Mouse (Mus musculus): ENCODE results near the gene Zfp524. TPM values are rescaled to one million over a fixed set of nuclear protein-coding genes. Genes with fewer than 3 reads are reported as not detected.
A peak's percentile ranks its signal among the peaks of the same experiment; 100 is the strongest.

The Zfp524 gene
- polyA plus RNA-seq, 2 experiments, result 8.9 to 9.5 TPM

DNA sequence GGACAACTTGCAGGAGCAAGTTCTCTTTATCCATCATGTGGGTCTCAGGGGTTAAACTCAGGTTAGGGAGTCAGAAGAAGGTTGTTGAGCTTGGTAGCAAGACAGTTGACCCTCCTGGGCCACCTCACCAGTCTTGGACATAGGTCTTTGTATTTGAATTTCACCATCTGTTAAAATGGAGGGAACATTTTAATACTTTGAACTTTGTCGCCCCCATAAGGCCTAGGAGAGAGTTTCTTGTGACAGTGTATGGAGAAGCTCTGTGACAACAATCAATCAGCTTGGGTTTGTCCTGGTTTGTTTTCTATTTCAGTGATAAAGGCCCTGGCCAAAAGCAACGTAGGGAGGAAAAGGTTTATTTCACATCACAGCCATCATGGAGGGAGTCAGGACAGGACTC lies 33.1 kb downstream of the Zfp524 start:
- H3K36me3 ChIP-seq (replicated peaks; ENCODE audit: control insufficient read depth, insufficient read depth, low read depth), result no peaks in the 10 kb centered on the region
- DNase-seq (ENCODE audit: low read depth in 3 of 3, low spot score in 3 of 3), result peak in 1 of 3 experiments; percentile 32
- WGBS (ENCODE audit: insufficient replicate concordance), result 13% methylated on average over 2 of the region's 2 CpGs
- no peak for ATAC-seq (ENCODE audit: insufficient read depth)
- no peak overlapping the region for H3K4me2 ChIP-seq (ENCODE audit: low read depth)
- peaks cover 30% of the 10 kb centered on the region for H3K27me3 ChIP-seq (ENCODE audit: control insufficient read depth, insufficient read depth, low read length)
- no peak overlapping the region for H3K27ac ChIP-seq
- H3K9ac ChIP-seq (replicated peaks), result no peak overlapping the region
- peaks cover 0 to 9% of the 10 kb centered on the region in 2 experiments; a peak in 2 of 4 replicates for H3K4me1 ChIP-seq (replicated peaks; ENCODE audit: control insufficient read depth in 2 of 2, insufficient read depth in 2 of 2, low read length in 1 of 2)
- TF ChIP-seq EP300 (IDR thresholded peaks at IDR 0.05; ENCODE audit: low read depth) (no peak), CTCF (IDR thresholded peaks at IDR 0.05; ENCODE audit: low read depth) (peak; percentile 49)
- H3K4me3 ChIP-seq (ENCODE audit: insufficient read depth in 1 of 2, low read depth in 2 of 2, low read length in 2 of 2), result no peak overlapping the region
- no peaks in the 10 kb centered on the region for H3K9me3 ChIP-seq (ENCODE audit: control insufficient read depth, low read length)

DNA sequence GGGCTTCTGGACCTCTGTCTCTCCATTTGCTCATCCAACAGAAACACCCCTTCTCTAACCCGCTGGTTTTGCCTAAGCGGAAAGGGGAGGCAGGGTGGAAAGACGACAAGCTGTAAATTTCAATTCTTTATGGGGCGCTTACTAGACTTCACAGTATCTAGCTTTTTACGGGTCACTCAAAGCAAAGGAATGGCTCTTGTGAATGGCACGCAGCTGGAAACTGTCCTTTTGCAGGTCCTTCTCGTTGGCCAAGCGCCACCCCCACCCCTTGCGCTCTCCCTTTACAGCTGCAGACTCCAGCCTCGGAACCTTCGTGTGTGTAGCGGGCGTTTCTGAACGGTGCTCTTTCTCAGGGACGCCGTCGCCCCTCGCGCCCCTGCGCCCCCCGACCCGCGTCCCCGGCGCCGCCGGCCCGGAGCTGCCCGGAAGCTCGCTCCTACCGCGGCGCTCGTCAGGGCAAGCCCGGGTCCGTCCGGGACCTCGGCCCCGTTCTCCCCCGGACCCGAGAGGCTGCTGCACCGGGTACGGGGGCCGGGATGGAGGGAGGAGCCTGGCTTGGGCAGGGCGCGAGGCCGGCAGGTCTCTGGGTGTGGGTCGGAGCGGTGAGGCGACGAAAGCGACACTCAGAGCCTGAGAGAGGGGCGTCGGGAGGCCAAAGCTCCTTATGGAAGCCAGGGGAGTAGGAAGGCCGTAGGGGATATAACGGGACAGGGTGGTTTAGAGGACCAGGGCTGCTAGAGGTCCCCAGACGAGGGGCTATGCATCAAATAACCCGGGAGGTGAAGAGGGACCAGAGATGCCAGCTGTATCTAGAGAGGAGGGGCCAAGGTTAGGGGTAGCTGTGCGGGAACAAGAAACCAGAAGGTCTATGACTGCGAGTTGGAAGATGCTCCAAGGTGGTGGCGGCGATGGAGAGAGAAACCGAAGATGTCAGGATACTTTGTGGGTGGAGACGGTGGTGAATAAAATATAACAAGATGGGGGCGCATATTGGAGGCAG lies 37.3 kb downstream of the Zfp524 start, which contains the start of gene Zfp580:
Zfp580 (plus strand) TSS at position 346 of the 1,000 bp plus-strand sequence.
- ATAC-seq (ENCODE audit: insufficient read depth) (peak; percentile 55), DNase-seq (ENCODE audit: low read depth in 3 of 3, low spot score in 3 of 3) (no peak)
- Histone ChIP-seq H3K4me3 (ENCODE audit: insufficient read depth in 1 of 2, low read depth in 2 of 2, low read length in 2 of 2) (peak within 1 kb of the TSS; percentile 58 to 59), H3K36me3 (replicated peaks; ENCODE audit: control insufficient read depth, insufficient read depth, low read depth) (no peaks in the 10 kb centered on the region), H3K9ac (replicated peaks) (peak within 1 kb of the TSS; percentile 48; the same call in 1 of the 2 replicates), H3K27ac (no peak within 1 kb of the TSS), H3K27me3 (ENCODE audit: control insufficient read depth, insufficient read depth, low read length) (peaks cover 72% of the 10 kb centered on the region), H3K9me3 (ENCODE audit: control insufficient read depth, low read length) (no peaks in the 10 kb centered on the region), H3K4me1 (replicated peaks; ENCODE audit: control insufficient read depth in 2 of 2, insufficient read depth in 2 of 2, low read length in 1 of 2) (peaks cover 0 to 9% of the 10 kb centered on the region in 2 experiments; a peak in 2 of 4 replicates), H3K4me2 (ENCODE audit: low read depth) (peak within 1 kb of the TSS; percentile 68)
- TF ChIP-seq EP300 (IDR thresholded peaks at IDR 0.05; ENCODE audit: low read depth) (no peak), CTCF (IDR thresholded peaks at IDR 0.05; ENCODE audit: low read depth) (no peak)
- WGBS (ENCODE audit: insufficient replicate concordance), result 1% methylated on average over 65 of the region's 65 CpGs

DNA sequence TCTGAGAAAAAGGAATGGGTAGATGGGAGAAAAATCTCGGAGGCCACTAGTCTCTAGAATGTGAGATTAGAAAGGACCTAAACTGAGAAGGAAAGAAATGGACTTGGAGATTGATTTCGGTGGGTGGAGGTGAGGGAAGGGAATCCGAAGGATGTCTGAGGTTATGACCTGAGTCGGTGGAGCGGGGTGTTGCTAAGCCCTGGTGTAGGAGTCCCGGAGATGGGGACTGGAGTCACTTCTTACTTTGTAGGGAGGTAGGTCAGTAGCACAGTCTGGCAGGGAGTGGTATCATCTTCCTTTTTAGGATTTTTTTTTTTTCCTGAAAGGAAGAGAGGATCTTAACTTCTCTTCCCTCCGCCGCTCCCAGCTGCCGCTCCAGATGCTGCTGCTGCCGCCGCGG lies 38.2 kb downstream of the Zfp524 start:
- H3K27ac ChIP-seq, result no peak overlapping the region
- DNase-seq (ENCODE audit: low read depth in 3 of 3, low spot score in 3 of 3) (no peak), ATAC-seq (ENCODE audit: insufficient read depth) (no peak)
- no peaks in the 10 kb centered on the region for H3K9me3 ChIP-seq (ENCODE audit: control insufficient read depth, low read length)
- H3K4me3 ChIP-seq (ENCODE audit: insufficient read depth in 1 of 2, low read depth in 2 of 2, low read length in 2 of 2), result peak overlapping the region in 1 of 2 experiments; percentile 31; a peak in 2 of 4 replicates
- 2% methylated on average over 11 of the region's 12 CpGs for WGBS (ENCODE audit: insufficient replicate concordance)
- H3K27me3 ChIP-seq (ENCODE audit: control insufficient read depth, insufficient read depth, low read length), result peaks cover 81% of the 10 kb centered on the region
- no peaks in the 10 kb centered on the region for H3K36me3 ChIP-seq (replicated peaks; ENCODE audit: control insufficient read depth, insufficient read depth, low read depth)
- TF ChIP-seq CTCF (IDR thresholded peaks at IDR 0.05; ENCODE audit: low read depth), result no peak
- peaks cover 0 to 7% of the 10 kb centered on the region in 2 experiments; a peak in 2 of 4 replicates for H3K4me1 ChIP-seq (replicated peaks; ENCODE audit: control insufficient read depth in 2 of 2, insufficient read depth in 2 of 2, low read length in 1 of 2)
- no peak overlapping the region for H3K9ac ChIP-seq (replicated peaks)
- H3K4me2 ChIP-seq (ENCODE audit: low read depth), result peak overlapping the region; percentile 36

DNA sequence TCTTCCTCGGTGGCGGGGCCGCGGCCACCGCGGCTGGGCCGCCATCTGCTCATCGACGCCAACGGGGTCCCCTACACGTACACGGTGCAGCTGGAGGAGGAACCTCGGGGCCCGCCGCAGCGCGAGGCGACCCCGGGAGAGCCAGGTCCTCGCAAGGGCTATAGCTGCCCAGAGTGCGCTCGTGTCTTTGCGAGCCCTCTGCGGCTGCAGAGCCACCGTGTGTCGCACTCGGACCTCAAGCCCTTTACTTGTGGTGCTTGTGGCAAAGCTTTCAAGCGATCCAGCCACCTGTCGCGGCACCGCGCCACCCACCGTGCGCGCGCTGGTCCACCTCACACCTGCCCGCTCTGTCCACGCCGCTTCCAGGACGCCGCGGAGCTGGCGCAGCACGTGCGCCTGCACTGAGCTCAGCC lies 38.7 kb downstream of the Zfp524 start:
- no peaks in the 10 kb centered on the region for H3K36me3 ChIP-seq (replicated peaks; ENCODE audit: control insufficient read depth, insufficient read depth, low read depth)

More for the DNA sequence above, 38.7 kb downstream of the Zfp524 start:
- peaks cover 0 to 7% of the 10 kb centered on the region in 2 experiments; a peak in 2 of 4 replicates for H3K4me1 ChIP-seq (replicated peaks; ENCODE audit: control insufficient read depth in 2 of 2, insufficient read depth in 2 of 2, low read length in 1 of 2)
- H3K9ac ChIP-seq (replicated peaks), result no peak overlapping the region
- H3K27ac ChIP-seq, result no peak overlapping the region
- no peaks in the 10 kb centered on the region for H3K9me3 ChIP-seq (ENCODE audit: control insufficient read depth, low read length)
- H3K4me3 ChIP-seq (ENCODE audit: insufficient read depth in 1 of 2, low read depth in 2 of 2, low read length in 2 of 2), result peak overlapping the region in 1 of 2 experiments; percentile 31; a peak in 2 of 4 replicates
- H3K27me3 ChIP-seq (ENCODE audit: control insufficient read depth, insufficient read depth, low read length), result peaks cover 86% of the 10 kb centered on the region
- ATAC-seq (ENCODE audit: insufficient read depth), result no peak
- peak overlapping the region; percentile 38 for H3K4me2 ChIP-seq (ENCODE audit: low read depth)
- no peak for DNase-seq (ENCODE audit: low read depth in 3 of 3, low spot score in 3 of 3)
- no peak for TF ChIP-seq EP300 (IDR thresholded peaks at IDR 0.05; ENCODE audit: low read depth)
- TF ChIP-seq CTCF (IDR thresholded peaks at IDR 0.05; ENCODE audit: low read depth), result no peak
- WGBS (ENCODE audit: insufficient replicate concordance), result 7% methylated on average over 45 of the region's 45 CpGs

Data from liver, embryonic 14.5 days (tissue).